Mouse (Mus musculus): ENCODE data around the gene Sash3. TPM values are rescaled to one million over a fixed set of nuclear protein-coding genes. Genes with fewer than 3 reads are reported as not detected.

Gene Sash3
- 0.86 and 1.5 TPM in 2 replicates for total RNA-seq (2014; rRNA removed)
- polyA plus RNA-seq (2015; fragmentation: Nextera tagmentation; extraction: Ambion mirVana) = 0.81 and 1.1 TPM in 2 replicates

DNA sequence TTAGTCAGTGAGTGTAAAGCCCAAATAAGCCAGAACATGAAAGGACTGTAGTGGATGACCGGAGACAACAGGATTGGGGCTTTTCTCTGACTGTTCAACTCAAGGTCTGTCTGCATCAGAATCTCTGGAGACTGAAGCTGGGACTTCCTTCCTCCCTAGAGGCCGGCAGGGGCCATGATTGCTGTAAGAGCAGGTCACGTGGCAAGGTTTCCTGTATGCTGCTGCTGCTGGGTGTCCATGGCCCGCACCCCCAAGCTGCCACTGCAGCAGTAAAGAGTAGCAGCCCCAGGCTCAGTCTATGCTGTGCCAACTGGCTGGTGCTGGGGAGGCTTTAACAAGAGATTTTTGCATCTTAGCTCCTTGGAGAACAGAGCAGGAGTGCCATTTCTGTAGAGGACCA is at the start of gene Sash3:
Gene Sash3 (plus strand): TSS at position 175 of the 400 bp plus-strand sequence.
- Histone ChIP-seq H3K4me2 (ENCODE audit: low read depth, low read length) (no peak within 1 kb of the TSS), H3K9ac (replicated peaks; ENCODE audit: low read length) (no peak within 1 kb of the TSS), H3K9me3 (ENCODE audit: low read length) (no peaks in the 10 kb centered on the region), H3K4me3 (ENCODE audit: low read length) (no peak within 1 kb of the TSS), H3K4me1 (ENCODE audit: insufficient read depth, low read length) (no peaks in the 10 kb centered on the region), H3K27ac (no peak within 1 kb of the TSS), H3K27me3 (ENCODE audit: insufficient read depth, low read length) (no peaks in the 10 kb centered on the region), H3K36me3 (ENCODE audit: insufficient read depth, low read length) (no peaks in the 10 kb centered on the region)
- no peak for TF ChIP-seq CTCF (IDR thresholded peaks at IDR 0.05; ENCODE audit: low read depth)
- WGBS = 95% methylated on average over 4 of the region's 4 CpGs
- no peak for DNase-seq (ENCODE audit: low spot score)
- ATAC-seq = no peak

DNA sequence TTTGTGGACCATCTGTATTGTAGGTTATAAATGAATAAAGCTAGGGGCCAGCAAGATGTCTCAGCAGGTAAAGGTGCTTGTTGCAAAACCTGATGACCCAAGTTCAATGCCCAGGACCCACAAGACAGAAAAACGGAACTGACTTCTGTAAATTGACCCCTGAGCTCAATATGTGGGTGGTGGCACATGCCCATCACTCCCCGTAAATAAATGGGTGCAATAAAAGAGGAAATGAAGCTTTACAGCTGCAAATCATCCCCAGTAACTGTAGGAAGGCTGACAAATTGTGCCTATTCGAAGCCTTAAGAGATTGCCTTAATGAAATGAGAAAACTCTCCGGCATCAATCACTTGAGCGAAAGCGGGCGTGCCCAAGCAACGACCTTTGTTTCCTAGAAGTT is 49.7 kb upstream of the Sash3 start:
- Histone ChIP-seq H3K9ac (replicated peaks; ENCODE audit: low read length) (no peak overlapping the region), H3K36me3 (ENCODE audit: insufficient read depth, low read length) (no peaks in the 10 kb centered on the region), H3K27me3 (ENCODE audit: insufficient read depth, low read length) (no peaks in the 10 kb centered on the region), H3K27ac (no peak overlapping the region), H3K4me1 (ENCODE audit: insufficient read depth, low read length) (no peaks in the 10 kb centered on the region), H3K4me2 (ENCODE audit: low read depth, low read length) (no peak overlapping the region), H3K9me3 (ENCODE audit: low read length) (no peaks in the 10 kb centered on the region), H3K4me3 (ENCODE audit: low read length) (no peak overlapping the region)
- ATAC-seq (no peak), DNase-seq (ENCODE audit: low spot score) (no peak)
- WGBS = 72% methylated on average over 8 of the region's 8 CpGs
- no peak for TF ChIP-seq CTCF (IDR thresholded peaks at IDR 0.05; ENCODE audit: low read depth)

DNA sequence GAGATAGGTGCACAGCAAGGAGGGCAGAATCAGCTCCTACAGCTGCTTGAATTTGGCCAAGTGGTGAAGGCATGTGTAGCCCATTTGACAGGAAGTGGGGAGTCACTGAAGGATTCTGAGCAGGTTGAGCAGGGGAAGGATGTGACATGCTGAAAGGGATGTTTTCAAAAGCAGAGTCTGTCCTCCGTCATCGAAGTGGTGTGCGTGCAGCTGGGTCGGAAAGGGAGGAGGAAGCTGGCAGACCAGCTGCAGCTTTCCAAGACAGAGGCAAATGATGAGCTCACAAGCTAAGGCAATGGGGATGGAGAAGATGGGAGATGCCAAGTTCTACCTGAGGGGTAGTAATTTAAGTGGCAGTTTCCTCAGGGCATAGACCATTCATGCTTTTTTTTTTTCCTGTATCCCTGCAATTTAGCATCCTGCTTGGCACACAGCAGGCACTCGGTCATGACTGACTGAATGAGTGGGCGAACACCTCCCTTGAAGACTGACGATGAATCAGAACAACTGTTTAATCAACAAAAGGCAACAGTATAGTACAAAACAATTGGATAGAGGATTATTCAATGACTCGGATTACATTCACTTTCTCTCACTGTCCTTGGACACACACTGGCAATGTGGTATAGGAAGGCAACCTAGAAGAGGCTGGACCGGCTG is 47.6 kb upstream of the Sash3 start:
- Histone ChIP-seq H3K9ac (replicated peaks; ENCODE audit: low read length) (no peak overlapping the region), H3K4me3 (ENCODE audit: low read length) (no peak overlapping the region), H3K36me3 (ENCODE audit: insufficient read depth, low read length) (no peaks in the 10 kb centered on the region), H3K4me2 (ENCODE audit: low read depth, low read length) (no peak overlapping the region), H3K27ac (no peak overlapping the region), H3K9me3 (ENCODE audit: low read length) (no peaks in the 10 kb centered on the region), H3K4me1 (ENCODE audit: insufficient read depth, low read length) (no peaks in the 10 kb centered on the region), H3K27me3 (ENCODE audit: insufficient read depth, low read length) (no peaks in the 10 kb centered on the region)
- no peak for ATAC-seq
- DNase-seq (ENCODE audit: low spot score) = no peak
- no peak for TF ChIP-seq CTCF (IDR thresholded peaks at IDR 0.05; ENCODE audit: low read depth)
- WGBS = 73% methylated on average over 9 of the region's 9 CpGs

GRCm38 (mm10) chrX:48099871-48100270 is 46.4 kb upstream of the Sash3 start:
- Histone ChIP-seq H3K27me3 (ENCODE audit: insufficient read depth, low read length) (no peaks in the 10 kb centered on the region), H3K4me3 (ENCODE audit: low read length) (no peak overlapping the region), H3K4me1 (ENCODE audit: insufficient read depth, low read length) (no peaks in the 10 kb centered on the region), H3K27ac (no peak overlapping the region), H3K9ac (replicated peaks; ENCODE audit: low read length) (no peak overlapping the region), H3K9me3 (ENCODE audit: low read length) (no peaks in the 10 kb centered on the region), H3K4me2 (ENCODE audit: low read depth, low read length) (no peak overlapping the region), H3K36me3 (ENCODE audit: insufficient read depth, low read length) (no peaks in the 10 kb centered on the region)
- DNase-seq (ENCODE audit: low spot score) (no peak), ATAC-seq (no peak)
- peak; percentile 53 for TF ChIP-seq CTCF (IDR thresholded peaks at IDR 0.05; ENCODE audit: low read depth)
- 23% methylated on average over 1 of the region's 1 CpGs for WGBS

GRCm38 (mm10) chrX:48103256-48103655 is 43.0 kb upstream of the Sash3 start:
- no peak for TF ChIP-seq CTCF (IDR thresholded peaks at IDR 0.05; ENCODE audit: low read depth)
- H3K4me3 ChIP-seq (ENCODE audit: low read length) = no peak overlapping the region
- 76% methylated on average over 3 of the region's 3 CpGs for WGBS
- DNase-seq (ENCODE audit: low spot score) (no peak), ATAC-seq (no peak)
- no peaks in the 10 kb centered on the region for H3K9me3 ChIP-seq (ENCODE audit: low read length)
- no peaks in the 10 kb centered on the region for H3K36me3 ChIP-seq (ENCODE audit: insufficient read depth, low read length)
- H3K4me2 ChIP-seq (ENCODE audit: low read depth, low read length) = no peak overlapping the region
- no peaks in the 10 kb centered on the region for H3K27me3 ChIP-seq (ENCODE audit: insufficient read depth, low read length)
- H3K4me1 ChIP-seq (ENCODE audit: insufficient read depth, low read length) = no peaks in the 10 kb centered on the region
- no peak overlapping the region for H3K9ac ChIP-seq (replicated peaks; ENCODE audit: low read length)
- H3K27ac ChIP-seq = no peak overlapping the region

DNA sequence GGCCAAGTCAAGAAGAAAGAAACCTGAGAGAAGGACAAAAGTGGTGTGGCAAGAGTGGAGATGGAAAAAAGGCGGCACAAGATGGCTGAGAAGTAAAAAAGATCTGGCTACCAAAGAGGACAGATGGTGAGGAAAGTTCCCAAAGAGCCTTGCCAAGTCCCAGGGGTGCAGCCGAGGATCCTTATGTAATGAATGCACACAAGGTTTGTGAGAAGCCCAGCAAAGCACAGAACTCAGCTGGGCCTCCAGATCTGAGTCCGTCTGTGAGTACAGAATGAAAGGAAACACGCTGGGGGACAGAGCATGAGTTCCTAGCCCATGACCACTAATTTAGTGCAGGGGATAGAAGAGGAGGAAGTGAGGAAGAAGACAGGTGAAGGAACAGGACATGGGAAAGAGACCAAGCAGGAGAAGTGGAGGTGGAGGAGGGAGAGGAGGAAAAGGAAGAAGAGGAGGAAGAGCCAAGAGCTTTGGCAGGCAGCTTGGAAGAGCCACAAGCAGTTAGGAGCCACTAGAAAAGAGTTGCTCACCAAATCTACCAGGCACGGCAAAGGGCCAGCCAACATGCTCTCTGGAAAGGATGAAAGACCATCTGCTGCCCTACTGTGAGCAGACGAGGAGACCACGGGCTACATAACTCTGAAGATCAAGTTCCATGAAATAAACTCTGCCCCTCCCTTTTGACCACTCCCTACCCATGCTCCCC is 41.3 kb upstream of the Sash3 start:
- no peaks in the 10 kb centered on the region for H3K4me1 ChIP-seq (ENCODE audit: insufficient read depth, low read length)
- WGBS = 73% methylated on average over 7 of the region's 7 CpGs
- ATAC-seq = no peak

GRCm38 (mm10) chrX:48106226-48106625 is 40.0 kb upstream of the Sash3 start:
- 82% methylated on average over 3 of the region's 3 CpGs for WGBS
- H3K4me2 ChIP-seq (ENCODE audit: low read depth, low read length) = no peak overlapping the region
- ATAC-seq (no peak), DNase-seq (ENCODE audit: low spot score) (no peak)
- H3K27me3 ChIP-seq (ENCODE audit: insufficient read depth, low read length) = no peaks in the 10 kb centered on the region
- H3K27ac ChIP-seq = no peak overlapping the region
- TF ChIP-seq CTCF (IDR thresholded peaks at IDR 0.05; ENCODE audit: low read depth) = no peak
- H3K9me3 ChIP-seq (ENCODE audit: low read length) = no peaks in the 10 kb centered on the region
- no peak overlapping the region for H3K4me3 ChIP-seq (ENCODE audit: low read length)
- H3K9ac ChIP-seq (replicated peaks; ENCODE audit: low read length) = no peak overlapping the region
- H3K4me1 ChIP-seq (ENCODE audit: insufficient read depth, low read length) = no peaks in the 10 kb centered on the region
- no peaks in the 10 kb centered on the region for H3K36me3 ChIP-seq (ENCODE audit: insufficient read depth, low read length)

More for the DNA sequence above, 41.3 kb upstream of the Sash3 start:
- H3K27me3 ChIP-seq (ENCODE audit: insufficient read depth, low read length) = no peaks in the 10 kb centered on the region
- TF ChIP-seq CTCF (IDR thresholded peaks at IDR 0.05; ENCODE audit: low read depth) = no peak
- H3K9me3 ChIP-seq (ENCODE audit: low read length) = no peaks in the 10 kb centered on the region
- no peak for DNase-seq (ENCODE audit: low spot score)
- no peak overlapping the region for H3K4me3 ChIP-seq (ENCODE audit: low read length)
- H3K27ac ChIP-seq = no peak overlapping the region
- no peak overlapping the region for H3K9ac ChIP-seq (replicated peaks; ENCODE audit: low read length)
- no peaks in the 10 kb centered on the region for H3K36me3 ChIP-seq (ENCODE audit: insufficient read depth, low read length)
- H3K4me2 ChIP-seq (ENCODE audit: low read depth, low read length) = no peak overlapping the region

Data from hindbrain, postnatal 0 days (tissue).